Mouse (Mus musculus) limb, embryonic 10.5 days (tissue): ENCODE results near the gene Mri1. TPM values are rescaled to one million over a fixed set of nuclear protein-coding genes. Genes with fewer than 3 reads are reported as not detected.

Experiments
- DNase-seq: peaks from one replicate; pipeline ENCODE4 v3.0.0-alpha.2; 2017; ENCODE audit warnings: low spot score
- H3K27ac ChIP-seq: fragments of 300-500 bp; sonication (generic); 2 replicates; pipeline ENCODE4 v1.5.1; 2016; ENCODE audit warnings: mild to moderate bottlenecking
- H3K27me3 ChIP-seq: fragments of 300-500 bp; sonication (generic); 2 replicates; pipeline ENCODE4 v1.6.1; 2016; ENCODE audit warnings: low read depth, mild to moderate bottlenecking; ENCODE audit not compliant: poor library complexity, severe bottlenecking
- H3K36me3 ChIP-seq: fragments of 300-500 bp; sonication (generic); 2 replicates; pipeline ENCODE4 v1.6.1; 2016; ENCODE audit warnings: mild to moderate bottlenecking, moderate library complexity
- H3K4me1 ChIP-seq: fragments of 300-500 bp; sonication (generic); 2 replicates; pipeline ENCODE4 v1.6.1; 2016
- H3K4me3 ChIP-seq: fragments of 300-500 bp; sonication (generic); 2 replicates; pipeline ENCODE4 v1.5.1; 2016; ENCODE audit warnings: mild to moderate bottlenecking, moderate library complexity
- H3K9me3 ChIP-seq: fragments of 300-500 bp; sonication (generic); replicated peaks from 2 replicates; pipeline ENCODE4 v1.6.1; 2016; ENCODE audit warnings: mild to moderate bottlenecking
- WGBS: fragments of 180-500 bp; shearing (Covaris S2); methylation state at CpG from one replicate; pipeline ENCODE4 v1.1.7; 2016; 5-methylcytosine and 5-hydroxymethylcytosine counted together
- polyA plus RNA-seq: library from polyadenylated mRNA; unstranded; fragments of >200 nt; fragmentation: Nextera tagmentation; extraction: Ambion mirVana; gene quantifications from 2 replicates; pipeline ENCODE4 v1.2.1, GENCODE M21; 2016

Gene Mri1
- polyA plus RNA-seq, 1 experiment from 2014 or later = 75.0 TPM

- peaks cover 67% of the 10 kb centered on the region for H3K36me3 ChIP-seq
- H3K4me3 ChIP-seq = no peak overlapping the region
- 58% methylated on average over 7 of the region's 7 CpGs for WGBS
- no peaks in the 10 kb centered on the region for H3K9me3 ChIP-seq
- no peak for DNase-seq
- H3K27me3 ChIP-seq = no peaks in the 10 kb centered on the region
- H3K27ac ChIP-seq = peak overlapping the region; percentile 58; the same call in 1 of the 2 replicates
- peaks cover 41% of the 10 kb centered on the region for H3K4me1 ChIP-seq
These were observed 49.3 kb downstream of the Mri1 start for GRCm38 (mm10) chr8:84207811-84208210.

DNA sequence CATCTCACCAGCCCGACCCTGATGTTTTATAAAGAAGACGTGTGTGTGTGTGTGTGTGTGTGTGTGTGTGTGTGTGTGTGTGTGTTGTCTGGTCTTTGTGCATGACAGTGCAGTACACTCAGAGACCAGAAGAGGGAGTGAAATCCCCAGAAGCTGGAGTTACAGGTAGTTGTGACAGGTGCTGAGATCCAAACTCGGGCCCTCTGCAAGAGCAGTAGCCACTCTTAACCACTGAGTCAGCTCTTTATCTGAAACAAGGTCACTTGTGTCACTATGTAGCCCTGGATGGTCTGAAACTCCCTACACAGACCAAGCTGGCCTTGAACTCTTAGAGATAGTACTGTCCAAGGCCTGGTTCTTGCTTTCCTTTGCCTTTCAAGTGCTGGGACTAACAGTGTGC lies 50.5 kb downstream of the Mri1 start:
- Histone ChIP-seq H3K4me3 (no peak overlapping the region), H3K27me3 (no peaks in the 10 kb centered on the region; the same call in 1 of the 2 replicates), H3K9me3 (no peaks in the 10 kb centered on the region), H3K4me1 (peaks cover 52% of the 10 kb centered on the region), H3K36me3 (peaks cover 60% of the 10 kb centered on the region), H3K27ac (no peak overlapping the region)
- 90% methylated on average over 3 of the region's 3 CpGs for WGBS
- no peak for DNase-seq

GRCm38 (mm10) chr8:84205073-84205472 lies 52.1 kb downstream of the Mri1 start:
- no peak overlapping the region for H3K4me3 ChIP-seq
- peaks cover 45% of the 10 kb centered on the region for H3K36me3 ChIP-seq
- peaks cover 65% of the 10 kb centered on the region for H3K4me1 ChIP-seq
- H3K27ac ChIP-seq = no peak overlapping the region
- H3K27me3 ChIP-seq = no peaks in the 10 kb centered on the region; the same call in 1 of the 2 replicates
- DNase-seq = no peak
- WGBS = 95% methylated on average over 5 of the region's 5 CpGs
- H3K9me3 ChIP-seq = no peaks in the 10 kb centered on the region

DNA sequence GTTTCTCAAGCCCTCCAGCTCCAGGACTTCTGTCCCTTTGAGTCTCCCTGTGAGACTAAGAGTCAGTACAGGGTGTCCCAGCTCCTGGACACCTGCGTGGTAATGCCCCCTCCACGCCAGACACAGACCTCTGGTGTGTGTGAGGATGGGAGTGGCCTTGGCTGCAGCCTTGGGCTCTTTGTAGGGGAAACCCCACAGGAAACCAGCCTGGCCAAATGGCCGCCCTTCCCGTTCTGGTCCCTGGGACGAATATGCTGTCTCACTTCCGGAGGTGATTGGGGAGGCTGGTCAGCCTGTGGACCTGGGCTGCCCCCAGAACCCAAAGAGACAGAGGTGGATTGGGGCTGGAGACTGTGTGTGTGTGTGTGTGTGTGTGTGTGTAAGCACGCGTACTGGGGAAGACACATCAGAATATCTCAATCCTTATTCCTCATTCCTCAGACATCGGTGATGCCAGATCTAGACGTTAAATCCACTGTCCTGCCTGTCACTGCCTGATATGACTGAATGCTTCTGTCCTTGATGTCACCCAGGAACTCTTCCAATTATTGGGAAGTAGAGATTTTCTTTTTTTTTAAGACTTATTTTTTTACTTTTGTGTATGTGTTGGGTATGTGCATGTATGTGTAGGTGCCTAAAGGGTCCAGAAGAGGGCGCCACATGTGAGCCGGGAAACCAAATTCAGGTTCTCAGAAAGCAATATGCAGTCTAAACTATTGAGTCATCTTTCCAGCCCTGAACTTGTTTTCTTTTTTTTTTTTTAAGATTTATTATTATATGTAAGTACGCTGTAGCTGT lies 53.0 kb downstream of the Mri1 start:
- no peak for DNase-seq
- 50% methylated on average over 13 of the region's 13 CpGs for WGBS

GRCm38 (mm10) chr8:84202938-84203917 lies 53.9 kb downstream of the Mri1 start:
- Histone ChIP-seq H3K9me3 (no peaks in the 10 kb centered on the region), H3K4me1 (peaks cover 72% of the 10 kb centered on the region), H3K36me3 (peaks cover 26% of the 10 kb centered on the region), H3K27ac (peak overlapping the region; percentile 96), H3K4me3 (peak overlapping the region; percentile 78), H3K27me3 (no peaks in the 10 kb centered on the region; the same call in 1 of the 2 replicates)
- 11% methylated on average over 34 of the region's 34 CpGs for WGBS
- peak; percentile 85 for DNase-seq

More for the DNA sequence above, 53.0 kb downstream of the Mri1 start:
- Histone ChIP-seq H3K9me3 (no peaks in the 10 kb centered on the region), H3K27me3 (no peaks in the 10 kb centered on the region; the same call in 1 of the 2 replicates), H3K27ac (peak overlapping the region; percentile 96), H3K4me1 (peaks cover 72% of the 10 kb centered on the region), H3K36me3 (peaks cover 36% of the 10 kb centered on the region), H3K4me3 (peak overlapping the region; percentile 78)

DNA sequence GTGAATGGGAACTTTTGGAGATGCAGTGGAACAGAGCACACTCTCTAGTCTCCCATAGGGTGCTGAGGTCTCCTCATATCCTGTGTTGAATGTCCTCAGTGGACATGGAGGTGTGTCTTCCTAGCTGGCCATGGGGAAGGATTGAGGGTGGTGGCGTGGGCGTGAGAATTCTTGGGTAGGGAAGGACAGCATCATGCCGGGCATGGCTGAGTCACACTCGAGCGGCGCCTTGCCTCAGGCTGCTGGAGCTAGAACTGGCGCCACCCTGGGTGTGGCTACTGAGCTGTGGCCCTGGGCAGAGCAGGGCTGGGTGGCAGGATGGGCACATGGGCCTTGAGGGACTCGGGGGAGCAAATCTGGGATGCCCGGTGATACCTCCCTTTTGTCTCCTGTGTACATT lies 54.7 kb downstream of the Mri1 start:
- peak overlapping the region; percentile 96 for H3K27ac ChIP-seq
- H3K36me3 ChIP-seq = peaks cover 26% of the 10 kb centered on the region
- peaks cover 72% of the 10 kb centered on the region for H3K4me1 ChIP-seq
- H3K27me3 ChIP-seq = no peaks in the 10 kb centered on the region; the same call in 1 of the 2 replicates
- DNase-seq = no peak
- H3K9me3 ChIP-seq = no peaks in the 10 kb centered on the region
- peak overlapping the region; percentile 78 for H3K4me3 ChIP-seq
- 92% methylated on average over 9 of the region's 9 CpGs for WGBS

GRCm38 (mm10) chr8:84201545-84202245 lies 55.4 kb downstream of the Mri1 start:
- H3K27ac ChIP-seq = peak overlapping the region; percentile 96
- WGBS = 64% methylated on average over 15 of the region's 15 CpGs
- H3K9me3 ChIP-seq = no peaks in the 10 kb centered on the region
- H3K27me3 ChIP-seq = no peaks in the 10 kb centered on the region; the same call in 1 of the 2 replicates
- H3K4me1 ChIP-seq = peaks cover 71% of the 10 kb centered on the region
- no peak for DNase-seq
- H3K4me3 ChIP-seq = peak overlapping the region; percentile 78
- H3K36me3 ChIP-seq = peaks cover 19% of the 10 kb centered on the region

DNA sequence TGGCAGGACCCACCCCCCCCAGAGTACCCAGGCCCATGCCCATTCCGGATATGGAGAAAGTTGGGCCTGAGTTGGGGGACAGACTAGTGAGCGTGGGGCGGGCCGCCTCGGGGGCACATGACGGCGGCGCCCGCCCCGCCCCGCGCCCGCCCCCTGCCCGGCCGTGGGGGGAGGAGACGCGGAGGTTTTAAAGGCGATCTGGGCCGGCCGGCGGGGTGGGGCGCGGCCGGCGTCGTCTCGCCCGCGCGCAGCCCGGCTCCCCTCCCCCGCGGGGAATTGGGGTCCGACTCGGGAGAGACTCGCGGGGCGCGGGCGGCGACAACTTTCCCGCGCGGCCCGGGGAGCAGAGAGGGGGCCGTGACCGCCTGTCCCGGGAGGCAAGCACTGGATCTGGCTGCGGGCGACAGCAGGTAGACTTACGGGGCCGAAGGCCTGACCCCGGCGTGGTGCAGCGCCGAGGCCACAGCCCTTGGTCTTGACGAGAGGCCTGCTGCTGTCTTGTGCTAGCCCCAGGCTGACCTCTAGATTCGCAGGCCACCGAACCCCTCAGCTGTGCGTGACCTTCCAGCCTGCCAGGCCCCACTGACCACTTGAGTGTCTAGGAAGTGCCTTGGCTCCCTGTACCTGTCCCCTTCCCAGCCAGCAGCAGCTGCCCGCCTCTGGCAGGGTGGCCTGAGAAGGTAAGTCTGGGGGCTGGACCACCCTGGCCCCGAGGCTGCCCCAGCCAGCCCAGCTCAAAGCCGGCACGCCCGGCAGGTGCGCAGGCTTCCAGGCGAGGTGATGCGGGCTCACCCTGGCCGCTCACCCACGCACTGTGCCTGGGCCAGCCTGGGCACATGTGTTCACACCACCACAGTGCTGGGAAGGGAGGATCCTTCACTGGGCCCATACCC lies 56.2 kb downstream of the Mri1 start:
- 5% methylated on average over 61 of the region's 70 CpGs for WGBS

GRCm38 (mm10) chr8:84200126-84200555 lies 57.0 kb downstream of the Mri1 start:
- no peaks in the 10 kb centered on the region for H3K9me3 ChIP-seq
- DNase-seq = peak; percentile 56

More for the DNA sequence above, 56.2 kb downstream of the Mri1 start:
- Histone ChIP-seq H3K27ac (peak overlapping the region; percentile 96), H3K9me3 (no peaks in the 10 kb centered on the region), H3K4me1 (peaks cover 71% of the 10 kb centered on the region), H3K36me3 (peaks cover 13% of the 10 kb centered on the region), H3K4me3 (peak overlapping the region; percentile 78), H3K27me3 (no peaks in the 10 kb centered on the region; the same call in 1 of the 2 replicates)
- peak; percentile 78 for DNase-seq

More at GRCm38 (mm10) chr8:84200126-84200555, 57.0 kb downstream of the Mri1 start:
- H3K4me3 ChIP-seq = peak overlapping the region; percentile 78
- H3K27me3 ChIP-seq = no peaks in the 10 kb centered on the region; the same call in 1 of the 2 replicates
- peak overlapping the region; percentile 96 for H3K27ac ChIP-seq
- peaks cover 8% of the 10 kb centered on the region; the same call in 1 of the 2 replicates for H3K36me3 ChIP-seq
- 20% methylated on average over 8 of the region's 8 CpGs for WGBS
- peaks cover 71% of the 10 kb centered on the region for H3K4me1 ChIP-seq
